Comparison of ENCODE assay signal across 8 mouse cellular contexts in the genomic region with DNA sequence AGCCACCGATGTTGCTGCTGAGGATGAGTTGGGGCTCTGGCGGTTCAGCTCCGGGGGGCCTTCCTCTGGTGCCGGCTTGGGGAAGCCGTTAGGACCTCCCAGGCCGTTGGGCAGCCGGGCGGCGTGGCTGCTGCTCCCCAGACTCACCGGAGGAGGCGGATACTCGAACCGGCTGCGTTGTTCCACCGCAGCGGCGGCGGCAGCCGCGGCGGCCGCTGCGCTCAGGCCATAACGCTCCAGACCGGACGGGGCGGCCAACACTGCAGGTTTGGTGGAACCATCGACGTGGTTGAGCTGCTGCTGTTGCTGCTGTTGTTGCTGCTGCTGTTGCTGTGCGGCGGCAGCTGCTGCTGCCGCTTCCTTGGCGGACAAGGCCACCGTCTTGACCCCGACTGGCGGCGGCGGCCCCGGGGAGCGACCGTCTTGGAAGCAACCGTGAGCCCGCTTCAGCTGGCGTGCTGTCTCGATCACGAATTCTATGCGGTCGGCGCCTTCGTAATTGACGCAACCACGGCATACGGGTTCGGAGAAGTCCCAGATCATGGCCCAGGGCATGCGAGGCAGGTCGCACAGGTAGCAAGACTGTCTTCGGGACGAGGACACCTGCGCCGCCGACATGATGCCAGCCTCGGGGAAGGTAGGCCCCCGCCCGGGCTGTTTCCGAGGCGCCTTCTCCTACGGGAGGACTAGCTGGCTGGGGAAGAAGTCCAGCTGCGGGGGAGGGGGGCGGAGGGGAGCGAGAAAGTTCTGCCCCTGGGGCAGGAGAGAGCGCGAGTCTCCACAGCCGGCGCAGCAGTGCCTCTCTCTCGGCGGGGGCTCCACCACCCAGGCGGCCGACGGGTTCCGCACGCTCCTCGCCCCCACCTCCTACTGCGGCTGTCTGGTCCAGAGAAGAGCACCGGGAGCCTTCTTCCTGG. TPM values are rescaled to one million over a fixed set of nuclear protein-coding genes. Genes with fewer than 3 reads are reported as not detected.
DNase-seq lines count a peak whose midpoint lies in the region; ATAC-seq and TF ChIP-seq lines count a peak whose summit lies in the region.

No protein-coding gene starts in this region.

- peaks cover 40% of the 10 kb centered on the region for H3K27me3 ChIP-seq in G1E (ENCODE audit: insufficient read depth, low read length)
- H3K27me3 ChIP-seq in intestine, embryonic 16.5 days (replicated peaks; ENCODE audit: control insufficient read depth, insufficient read depth, low read length): no peaks in the 10 kb centered on the region
- H3K27me3 ChIP-seq in lung, embryonic 14.5 days (ENCODE audit: insufficient read depth, low read length): 0 out of 2 replicates have a peak, but pooled peaks cover 3% of the 10 kb centered on the region

- H3K4me2 ChIP-seq in intestine, embryonic 16.5 days (ENCODE audit: low read depth, low read length): peak overlapping the region; percentile 86
- H3K4me2 ChIP-seq in lung, embryonic 14.5 days: peak overlapping the region; percentile 72

- DNase-seq in 416B (ENCODE audit: low read depth): peak; percentile 46
- DNase-seq in G1E (ENCODE audit: low spot score): peak; percentile 64
- peak; percentile 64 to 68 for DNase-seq in cerebellum, postnatal 36 days
- peak; percentile 61 for DNase-seq in lung, embryonic 14.5 days
- peak; percentile 67 for DNase-seq in retina, postnatal 1 day
- DNase-seq in yolk sac, embryonic 10.5 days (ENCODE audit: low spot score): peak; percentile 44

- peaks cover 60% of the 10 kb centered on the region for H3K4me1 ChIP-seq in G1E (ENCODE audit: insufficient read depth, low read depth, low read length)
- H3K4me1 ChIP-seq in intestine, embryonic 16.5 days (ENCODE audit: control insufficient read depth, insufficient read depth, low read length): peaks cover 41% of the 10 kb centered on the region
- peaks cover 28% of the 10 kb centered on the region for H3K4me1 ChIP-seq in lung, embryonic 14.5 days (ENCODE audit: insufficient read depth)

- H3K9me3 ChIP-seq in G1E (replicated peaks): peaks cover 21% of the 10 kb centered on the region
- no peaks in the 10 kb centered on the region for H3K9me3 ChIP-seq in intestine, embryonic 16.5 days (ENCODE audit: control insufficient read depth, low read length)
- no peaks in the 10 kb centered on the region for H3K9me3 ChIP-seq in lung, embryonic 14.5 days (ENCODE audit: low read depth, low read length)

- peak overlapping the region; percentile 96 for H3K9ac ChIP-seq in intestine, embryonic 16.5 days (ENCODE audit: low read depth, low read length)
- H3K9ac ChIP-seq in lung, embryonic 14.5 days: peak overlapping the region; percentile 97

- peak overlapping the region; percentile 100 for H3K27ac ChIP-seq in intestine, embryonic 16.5 days (ENCODE audit: low read length)
- peak overlapping the region; percentile 100 for H3K27ac ChIP-seq in lung, embryonic 14.5 days (ENCODE audit: low read depth)

- ATAC-seq in G1E (ENCODE audit: extremely low read depth, insufficient number of reproducible peaks, low FRiP score, poor library complexity, severe bottlenecking): no peak
- peak; percentile 18; the same call in 1 of the 2 replicates for ATAC-seq in granulocyte monocyte progenitor cell, adult 5-6 weeks (replicated peaks; ENCODE audit: poor library complexity, severe bottlenecking)
- ATAC-seq in intestine, embryonic 16.5 days: peak; percentile 2
- ATAC-seq in lung, embryonic 14.5 days (ENCODE audit: insufficient read depth): 0 out of 2 replicates have a peak, but pooled peaks have one; percentile 9

- H3K4me3 ChIP-seq in G1E (ENCODE audit: low read depth, low read length): peak overlapping the region; percentile 85
- peak overlapping the region; percentile 82 for H3K4me3 ChIP-seq in intestine, embryonic 16.5 days (ENCODE audit: low read length)
- peak overlapping the region; percentile 94 for H3K4me3 ChIP-seq in lung, embryonic 14.5 days (ENCODE audit: low read depth, low read length)

- under 1% methylated on average over 77 of the region's 84 CpGs for whole genome bisulfite sequencing in intestine, embryonic 16.5 days
- under 1% methylated on average over 83 of the region's 84 CpGs for WGBS in lung, embryonic 14.5 days

- TF ChIP-seq CTCF in G1E (IDR thresholded peaks at IDR 0.05; ENCODE audit: low read depth, low read length): no peak
- TF ChIP-seq CTCF in lung, embryonic 14.5 days (IDR thresholded peaks at IDR 0.05; ENCODE audit: low read depth): peak; percentile 21; the same call in 1 of the 2 replicates

- peaks cover 19% of the 10 kb centered on the region for H3K36me3 ChIP-seq in G1E (replicated peaks)
- peaks cover 2% of the 10 kb centered on the region; the same call in 1 of the 2 replicates for H3K36me3 ChIP-seq in intestine, embryonic 16.5 days (ENCODE audit: control insufficient read depth, insufficient read depth, low read length)
- H3K36me3 ChIP-seq in lung, embryonic 14.5 days (ENCODE audit: insufficient read depth): peaks cover 11% of the 10 kb centered on the region; the same call in 1 of the 2 replicates

RNA-seq across cellular contexts. Expression of a gene that starts 1.1 kb away (rescaled TPM):
- total RNA-seq in G1E (2014; fragmentation: Nextera tagmentation) (8.4 and 10.0 TPM in 2 replicates), G1E (2017) (8.5 and 11.0 TPM in 2 replicates)
- 18.8 and 23.1 TPM in 2 replicates for polyA plus RNA-seq in G1E (2012)
- total RNA-seq in granulocyte monocyte progenitor cell, adult 5-6 weeks (2014; fragmentation: Nextera tagmentation): 1.2 and 1.8 TPM in 2 replicates
- 0.15 and 0.78 TPM in 2 replicates for total RNA-seq in granulocyte monocyte progenitor cell, adult 5-6 weeks (2017)
- 8.2 and 10.9 TPM in 2 replicates for polyA plus RNA-seq in intestine, embryonic 16.5 days (2015; fragmentation: Nextera tagmentation; extraction: Ambion mirVana)
- 44.6 and 44.8 TPM in 2 replicates for polyA plus RNA-seq in lung, embryonic 14.5 days (2014; fragmentation: Nextera tagmentation; extraction: Ambion mirVana)
